Mouse (Mus musculus): ENCODE measurements around the gene Cdk12. TPM values are rescaled to one million over a fixed set of nuclear protein-coding genes. Genes with fewer than 3 reads are reported as not detected.

Gene Cdk12
- polyA plus RNA-seq, 1 experiment from 2014 or later, result 18.2 TPM

DNA sequence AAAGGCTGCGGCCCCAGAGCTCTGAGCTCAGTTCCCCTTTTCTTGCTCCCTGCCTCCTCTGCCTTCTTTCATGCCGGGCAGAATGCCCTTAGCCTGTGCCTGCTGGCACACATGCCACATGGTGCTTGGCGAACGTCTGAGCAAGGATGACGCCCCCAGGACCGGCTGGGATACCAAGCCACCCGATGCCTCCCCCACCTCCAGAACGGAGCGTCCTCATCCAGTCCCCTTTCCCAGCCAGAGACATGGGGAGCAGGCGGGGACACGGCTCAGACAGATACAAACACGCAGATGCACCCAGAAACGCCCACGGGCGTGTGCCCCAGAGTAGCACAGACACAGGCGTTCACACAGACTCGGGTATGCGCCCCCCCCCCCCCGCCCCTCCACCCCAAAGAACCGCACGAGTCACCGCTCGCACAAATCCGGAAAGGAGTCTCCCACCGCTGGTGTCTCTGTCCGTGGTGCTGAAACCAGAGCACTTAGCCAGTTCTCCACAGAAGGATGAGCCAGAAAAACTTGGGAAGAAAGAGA lies 111.0 kb downstream of the Cdk12 start:
- WGBS, result 1% methylated on average over 26 of the region's 26 CpGs
- no peak overlapping the region for H3K4me2 ChIP-seq (ENCODE audit: low read depth, low read length, severe bottlenecking)
- no peak overlapping the region for H3K27ac ChIP-seq (ENCODE audit: low read depth, low read length)
- no peaks in the 10 kb centered on the region for H3K4me1 ChIP-seq (replicated peaks; ENCODE audit: control insufficient read depth, insufficient read depth, low read length)
- peaks cover 52% of the 10 kb centered on the region for H3K27me3 ChIP-seq (ENCODE audit: control insufficient read depth, insufficient read depth, low read length)
- peak; percentile 88 for DNase-seq (ENCODE audit: low spot score)
- H3K9me3 ChIP-seq (ENCODE audit: control insufficient read depth, low read length), result no peaks in the 10 kb centered on the region
- H3K4me3 ChIP-seq (ENCODE audit: low read depth, low read length), result no peak overlapping the region
- no peaks in the 10 kb centered on the region for H3K36me3 ChIP-seq (ENCODE audit: control insufficient read depth, insufficient read depth, low read length)
- no peak overlapping the region for H3K9ac ChIP-seq (ENCODE audit: low read length)
- no peak for ATAC-seq (replicated peaks; ENCODE audit: low FRiP score)

DNA sequence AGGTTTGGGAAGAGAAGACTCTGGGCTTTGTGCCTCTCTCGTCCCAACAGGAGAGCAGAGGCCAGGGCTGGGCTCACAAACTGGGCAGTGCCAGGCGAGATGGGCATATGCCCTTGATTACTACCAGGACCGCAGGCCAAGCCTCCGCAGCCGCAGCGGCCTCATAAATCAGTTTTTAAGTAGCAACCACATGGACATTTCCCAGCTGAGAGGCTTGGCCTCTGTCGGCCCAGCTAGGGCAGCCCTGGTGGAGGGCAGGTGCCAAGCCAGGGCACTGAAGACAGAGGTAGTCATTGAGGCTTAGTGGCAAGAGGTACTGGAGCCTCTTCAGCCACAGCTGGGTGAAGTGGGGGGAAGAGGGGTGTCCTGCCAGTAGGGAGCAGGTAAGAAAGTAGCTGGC lies 114.6 kb downstream of the Cdk12 start:
- no peaks in the 10 kb centered on the region for H3K9me3 ChIP-seq (ENCODE audit: control insufficient read depth, low read length)
- H3K27ac ChIP-seq (ENCODE audit: low read depth, low read length), result no peak overlapping the region
- ATAC-seq (replicated peaks; ENCODE audit: low FRiP score), result no peak
- H3K27me3 ChIP-seq (ENCODE audit: control insufficient read depth, insufficient read depth, low read length), result peaks cover 88% of the 10 kb centered on the region
- no peak overlapping the region for H3K4me3 ChIP-seq (ENCODE audit: low read depth, low read length)
- H3K4me1 ChIP-seq (replicated peaks; ENCODE audit: control insufficient read depth, insufficient read depth, low read length), result no peaks in the 10 kb centered on the region
- no peak overlapping the region for H3K4me2 ChIP-seq (ENCODE audit: low read depth, low read length, severe bottlenecking)
- H3K36me3 ChIP-seq (ENCODE audit: control insufficient read depth, insufficient read depth, low read length), result no peaks in the 10 kb centered on the region
- 3% methylated on average over 7 of the region's 7 CpGs for WGBS
- no peak overlapping the region for H3K9ac ChIP-seq (ENCODE audit: low read length)
- DNase-seq (ENCODE audit: low spot score), result no peak

DNA sequence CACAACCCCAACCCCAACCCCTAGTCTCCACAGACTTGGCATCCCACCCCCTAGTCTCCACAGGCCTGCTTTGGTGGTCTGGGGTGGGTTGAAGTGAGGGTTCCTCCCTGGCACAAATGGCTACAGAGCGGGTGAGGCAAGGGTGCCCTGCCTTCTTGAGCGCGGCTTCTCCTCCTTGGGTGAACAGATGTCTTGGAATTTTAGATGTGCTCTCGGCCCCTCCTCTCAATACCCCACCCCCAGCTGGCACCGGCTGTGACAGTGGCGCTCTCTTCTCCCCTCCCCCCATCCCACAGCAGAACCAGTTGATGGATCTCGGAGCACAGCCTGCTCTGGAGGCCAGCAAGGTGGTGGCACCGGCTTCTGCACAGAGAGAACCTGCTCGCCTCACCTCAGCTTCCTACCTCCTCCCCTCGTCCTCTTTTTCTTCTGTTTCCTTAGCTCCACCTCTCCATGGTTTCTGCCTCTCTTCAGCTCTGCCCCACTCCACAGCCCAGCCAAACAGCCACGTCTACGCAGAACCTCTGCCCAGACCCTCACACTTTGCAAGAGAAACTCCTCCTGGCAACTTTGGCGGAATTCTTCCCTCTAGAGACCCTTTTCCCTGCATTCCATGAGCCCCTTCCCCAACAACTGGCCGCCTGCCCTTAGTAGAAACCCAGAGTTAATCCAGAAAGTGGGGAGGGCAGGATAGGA lies 115.7 kb downstream of the Cdk12 start:
- Histone ChIP-seq H3K4me3 (ENCODE audit: low read depth, low read length) (no peak overlapping the region), H3K4me2 (ENCODE audit: low read depth, low read length, severe bottlenecking) (no peak overlapping the region), H3K27ac (ENCODE audit: low read depth, low read length) (no peak overlapping the region), H3K27me3 (ENCODE audit: control insufficient read depth, insufficient read depth, low read length) (peaks cover 96% of the 10 kb centered on the region), H3K4me1 (replicated peaks; ENCODE audit: control insufficient read depth, insufficient read depth, low read length) (no peaks in the 10 kb centered on the region), H3K9me3 (ENCODE audit: control insufficient read depth, low read length) (no peaks in the 10 kb centered on the region), H3K36me3 (ENCODE audit: control insufficient read depth, insufficient read depth, low read length) (no peaks in the 10 kb centered on the region), H3K9ac (ENCODE audit: low read length) (no peak overlapping the region)
- ATAC-seq (replicated peaks; ENCODE audit: low FRiP score), result no peak
- peak; percentile 49 for DNase-seq (ENCODE audit: low spot score)
- WGBS, result 2% methylated on average over 14 of the region's 14 CpGs

DNA sequence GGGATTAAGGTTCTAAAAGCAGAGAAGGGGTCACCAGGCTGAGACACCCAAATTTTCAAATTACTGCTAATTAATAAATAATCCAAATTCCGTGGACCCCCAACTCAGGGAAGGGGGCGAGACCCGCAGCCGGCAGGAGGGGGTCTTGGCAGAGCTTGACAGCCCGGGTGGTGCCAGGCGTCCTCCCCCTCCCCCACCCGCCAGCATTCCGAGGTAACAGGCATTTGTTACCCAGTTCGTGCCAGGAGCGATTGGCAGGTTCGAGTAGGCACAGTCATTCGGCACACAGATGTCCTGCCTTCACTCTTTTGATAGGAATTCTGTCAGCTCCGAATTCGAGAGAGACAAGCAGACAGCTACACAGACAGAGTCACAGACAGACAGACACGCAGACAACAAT lies 116.3 kb downstream of the Cdk12 start:
- 2% methylated on average over 15 of the region's 15 CpGs for WGBS

DNA sequence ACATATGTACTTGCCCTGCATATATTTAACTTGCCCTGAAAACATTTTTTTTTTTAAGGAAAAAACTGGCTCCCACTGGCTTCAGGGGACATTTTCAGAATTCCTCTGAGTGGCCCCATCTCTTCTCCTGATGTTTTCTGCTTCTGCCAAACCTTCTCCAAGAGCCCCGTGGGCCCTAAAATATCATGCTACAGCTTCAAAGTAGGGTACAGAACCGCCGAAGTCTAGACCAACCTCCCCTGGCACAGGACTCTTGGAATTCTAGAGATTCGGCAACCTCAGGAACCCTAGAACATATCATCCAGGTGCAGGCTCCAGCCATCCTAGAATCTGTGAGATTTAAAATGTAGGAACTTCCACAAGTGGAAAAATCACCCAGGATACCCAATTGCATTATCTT lies 116.7 kb downstream of the Cdk12 start:
- H3K27ac ChIP-seq (ENCODE audit: low read depth, low read length), result no peak overlapping the region
- DNase-seq (ENCODE audit: low spot score) (peak; percentile 50), ATAC-seq (replicated peaks; ENCODE audit: low FRiP score) (no peak)
- H3K4me3 ChIP-seq (ENCODE audit: low read depth, low read length), result no peak overlapping the region
- H3K9ac ChIP-seq (ENCODE audit: low read length), result no peak overlapping the region
- 15% methylated on average over 4 of the region's 4 CpGs for WGBS
- no peaks in the 10 kb centered on the region for H3K4me1 ChIP-seq (replicated peaks; ENCODE audit: control insufficient read depth, insufficient read depth, low read length)
- H3K9me3 ChIP-seq (ENCODE audit: control insufficient read depth, low read length), result no peaks in the 10 kb centered on the region
- H3K4me2 ChIP-seq (ENCODE audit: low read depth, low read length, severe bottlenecking), result no peak overlapping the region
- H3K27me3 ChIP-seq (ENCODE audit: control insufficient read depth, insufficient read depth, low read length), result peaks cover 96% of the 10 kb centered on the region
- no peaks in the 10 kb centered on the region for H3K36me3 ChIP-seq (ENCODE audit: control insufficient read depth, insufficient read depth, low read length)

More for the DNA sequence above, 116.3 kb downstream of the Cdk12 start:
- no peaks in the 10 kb centered on the region for H3K4me1 ChIP-seq (replicated peaks; ENCODE audit: control insufficient read depth, insufficient read depth, low read length)
- ATAC-seq (replicated peaks; ENCODE audit: low FRiP score) (no peak), DNase-seq (ENCODE audit: low spot score) (peak; percentile 53)
- H3K36me3 ChIP-seq (ENCODE audit: control insufficient read depth, insufficient read depth, low read length), result no peaks in the 10 kb centered on the region
- peaks cover 96% of the 10 kb centered on the region for H3K27me3 ChIP-seq (ENCODE audit: control insufficient read depth, insufficient read depth, low read length)
- H3K9me3 ChIP-seq (ENCODE audit: control insufficient read depth, low read length), result no peaks in the 10 kb centered on the region
- no peak overlapping the region for H3K4me2 ChIP-seq (ENCODE audit: low read depth, low read length, severe bottlenecking)
- no peak overlapping the region for H3K27ac ChIP-seq (ENCODE audit: low read depth, low read length)
- no peak overlapping the region for H3K9ac ChIP-seq (ENCODE audit: low read length)
- H3K4me3 ChIP-seq (ENCODE audit: low read depth, low read length), result no peak overlapping the region

DNA sequence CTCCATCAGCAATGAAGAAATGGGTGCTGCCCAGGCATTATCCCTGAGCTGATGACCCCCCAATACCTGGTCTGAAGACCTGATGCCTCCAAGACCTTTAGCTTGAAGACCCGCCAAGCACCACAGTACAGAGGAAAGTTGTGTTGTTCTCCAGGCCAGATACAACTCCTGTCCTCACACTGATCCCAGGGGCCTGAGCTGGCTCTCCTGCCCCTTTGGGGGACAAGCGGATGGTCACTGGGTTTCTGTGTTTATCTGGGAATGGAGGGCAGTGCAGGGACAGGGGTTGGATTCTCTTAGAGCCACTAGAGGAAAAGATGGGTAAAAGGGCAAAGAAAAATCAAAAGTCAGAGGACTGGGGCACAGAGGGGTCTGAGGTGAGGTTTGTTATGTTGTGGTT lies 117.1 kb downstream of the Cdk12 start:
- DNase-seq (ENCODE audit: low spot score) (no peak), ATAC-seq (replicated peaks; ENCODE audit: low FRiP score) (no peak)
- Histone ChIP-seq H3K9ac (ENCODE audit: low read length) (no peak overlapping the region), H3K4me1 (replicated peaks; ENCODE audit: control insufficient read depth, insufficient read depth, low read length) (no peaks in the 10 kb centered on the region), H3K9me3 (ENCODE audit: control insufficient read depth, low read length) (no peaks in the 10 kb centered on the region), H3K4me2 (ENCODE audit: low read depth, low read length, severe bottlenecking) (no peak overlapping the region), H3K27me3 (ENCODE audit: control insufficient read depth, insufficient read depth, low read length) (peaks cover 99% of the 10 kb centered on the region), H3K27ac (ENCODE audit: low read depth, low read length) (no peak overlapping the region), H3K36me3 (ENCODE audit: control insufficient read depth, insufficient read depth, low read length) (no peaks in the 10 kb centered on the region), H3K4me3 (ENCODE audit: low read depth, low read length) (no peak overlapping the region)
- 2% methylated on average over 2 of the region's 2 CpGs for WGBS

DNA sequence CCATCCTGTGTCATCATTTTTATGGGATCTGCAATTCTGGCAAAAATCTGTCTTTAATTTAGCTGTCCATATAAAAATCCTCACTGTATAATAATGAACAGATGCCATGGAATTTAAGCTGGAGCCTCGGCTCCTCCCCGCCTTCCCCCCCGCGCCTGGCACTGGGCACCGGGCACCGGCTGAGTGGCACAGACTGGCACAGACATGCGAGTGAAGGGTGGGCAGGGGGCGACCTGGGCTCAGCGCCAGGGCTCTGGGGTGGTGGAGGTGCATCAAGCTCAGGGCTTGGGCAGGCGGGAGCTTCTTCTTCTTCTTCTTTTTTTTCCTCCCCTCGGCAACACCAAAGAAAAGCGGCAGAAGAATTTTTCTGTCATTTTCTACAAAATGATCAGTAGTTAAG lies 117.5 kb downstream of the Cdk12 start:
- Histone ChIP-seq H3K9ac (ENCODE audit: low read length) (no peak overlapping the region), H3K4me1 (replicated peaks; ENCODE audit: control insufficient read depth, insufficient read depth, low read length) (no peaks in the 10 kb centered on the region), H3K27ac (ENCODE audit: low read depth, low read length) (no peak overlapping the region), H3K9me3 (ENCODE audit: control insufficient read depth, low read length) (no peaks in the 10 kb centered on the region), H3K27me3 (ENCODE audit: control insufficient read depth, insufficient read depth, low read length) (peaks cover 100% of the 10 kb centered on the region), H3K36me3 (ENCODE audit: control insufficient read depth, insufficient read depth, low read length) (no peaks in the 10 kb centered on the region), H3K4me2 (ENCODE audit: low read depth, low read length, severe bottlenecking) (no peak overlapping the region), H3K4me3 (ENCODE audit: low read depth, low read length) (no peak overlapping the region)
- DNase-seq (ENCODE audit: low spot score) (peak; percentile 54), ATAC-seq (replicated peaks; ENCODE audit: low FRiP score) (no peak)
- WGBS, result 12% methylated on average over 12 of the region's 12 CpGs

DNA sequence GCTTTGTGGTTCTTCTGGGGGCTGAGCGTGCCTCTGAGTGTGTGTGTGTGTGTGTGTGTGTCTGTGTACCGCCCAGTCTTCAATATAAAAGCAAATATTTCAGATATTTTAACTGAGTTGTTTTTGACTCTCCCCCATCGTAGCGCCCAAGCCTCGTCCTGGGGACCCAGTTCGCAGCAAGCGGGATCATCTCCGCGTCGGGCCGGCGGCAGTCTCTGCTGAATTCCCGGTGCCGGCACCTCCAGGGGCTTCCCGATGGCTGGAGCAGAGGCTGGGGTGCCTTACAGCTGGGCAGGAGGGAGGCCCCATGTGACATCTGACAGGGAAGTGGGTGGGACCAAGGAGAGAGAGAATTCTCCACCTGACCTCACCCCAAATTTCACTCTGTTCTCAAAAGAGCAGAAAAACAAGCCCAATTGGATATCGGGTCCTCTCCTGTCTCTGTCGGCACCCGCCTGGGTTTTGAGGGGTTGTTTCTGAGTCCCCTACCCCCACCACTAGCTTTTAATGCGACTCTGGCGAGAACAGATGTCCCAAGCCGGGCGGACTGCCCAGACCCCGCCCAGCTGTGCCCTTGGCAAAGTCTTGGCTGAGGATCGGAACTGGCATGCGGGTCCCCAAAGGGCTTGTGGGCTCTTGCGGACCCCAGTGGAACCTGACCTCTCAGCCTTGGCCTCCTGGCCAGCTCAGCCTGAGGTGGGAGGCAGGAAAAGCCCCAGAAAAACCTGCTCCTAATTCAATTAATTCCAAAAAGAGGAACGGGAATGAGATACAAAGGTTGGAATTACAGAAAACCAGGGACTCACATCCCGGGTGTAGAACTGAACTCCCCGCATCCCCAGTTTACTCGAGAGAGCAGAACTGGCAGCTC lies 118.2 kb downstream of the Cdk12 start:
- peaks cover 100% of the 10 kb centered on the region for H3K27me3 ChIP-seq (ENCODE audit: control insufficient read depth, insufficient read depth, low read length)
- 1% methylated on average over 30 of the region's 30 CpGs for WGBS
- ATAC-seq (replicated peaks; ENCODE audit: low FRiP score) (no peak), DNase-seq (ENCODE audit: low spot score) (peak; percentile 57)
- H3K36me3 ChIP-seq (ENCODE audit: control insufficient read depth, insufficient read depth, low read length), result no peaks in the 10 kb centered on the region
- H3K4me2 ChIP-seq (ENCODE audit: low read depth, low read length, severe bottlenecking), result no peak overlapping the region
- no peak overlapping the region for H3K27ac ChIP-seq (ENCODE audit: low read depth, low read length)
- no peaks in the 10 kb centered on the region for H3K9me3 ChIP-seq (ENCODE audit: control insufficient read depth, low read length)
- no peaks in the 10 kb centered on the region for H3K4me1 ChIP-seq (replicated peaks; ENCODE audit: control insufficient read depth, insufficient read depth, low read length)
- H3K9ac ChIP-seq (ENCODE audit: low read length), result no peak overlapping the region
- H3K4me3 ChIP-seq (ENCODE audit: low read depth, low read length), result no peak overlapping the region
